Mouse (Mus musculus): ENCODE measurements around the gene Elmo2.

- TF ChIP-seq CTCF (IDR thresholded peaks at IDR 0.05; ENCODE audit: insufficient read depth, low read length) (no peak), POLR2A (IDR thresholded peaks at IDR 0.05; ENCODE audit: borderline replicate concordance, extremely low read depth, low read depth, low read length) (no peak)
These were observed 41.9 kb downstream of the Elmo2 start for GRCm38 (mm10) chr2:165284377-165284776.

Data from lung, adult 2 months (tissue).